Mouse (Mus musculus): ENCODE data around the gene Glis1.

- TF ChIP-seq GATA1 (IDR thresholded peaks at IDR 0.05; ENCODE audit: low read length) (no peak), TAL1 (IDR thresholded peaks at IDR 0.05; ENCODE audit: low read length) (no peak)
Measured at GRCm38 (mm10) chr4:107637670-107638069, 203.3 kb downstream of the Glis1 start.

Measured in erythroblast, embryonic 14.5 days (primary cell).